Mouse (Mus musculus) activated CD4-positive, CD25-positive, alpha-beta regulatory T cell, adult 4 months (primary cell): Measurements from ENCODE around the gene Gsg1. TPM values are rescaled to one million over a fixed set of nuclear protein-coding genes. Genes with fewer than 3 reads are reported as not detected.

Source experiments
- ATAC-seq: one replicate; pipeline ENCODE4 v1.8.0; 2017
- polyA plus RNA-seq, 2 experiments: library from polyadenylated mRNA; unstranded; fragments of 100-300 nt; shearing (Covaris generic); gene quantifications; one replicate each; pipeline ENCODE4 v1.2.1; 2017

Gene Gsg1
- polyA plus RNA-seq, 2 experiments from 2014 or later = not detected

DNA sequence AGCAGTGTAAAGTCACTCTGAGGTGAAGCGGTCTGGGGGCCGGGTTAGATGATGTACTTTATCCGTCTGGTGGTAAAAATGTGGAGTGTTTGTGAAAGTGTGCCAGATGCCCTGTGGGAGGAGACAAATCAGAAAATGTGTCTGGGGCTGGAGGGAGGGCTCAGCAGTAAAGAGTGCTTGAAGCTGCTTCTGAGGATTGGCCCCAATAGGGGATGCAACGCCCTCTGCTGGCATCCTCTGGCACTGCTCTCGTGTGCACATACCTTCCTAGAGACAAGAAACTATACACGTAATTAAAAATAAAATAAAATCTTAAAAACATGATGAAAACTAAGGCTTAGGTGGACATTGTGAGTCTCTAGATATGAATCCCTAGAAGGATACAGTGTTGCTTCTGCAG is 6.3 kb upstream of the Gsg1 start:
- no peak for ATAC-seq

GRCm38 (mm10) chr6:135252728-135253077 is 1.4 kb downstream of the Gsg1 start:
- ATAC-seq = peak; percentile 39

DNA sequence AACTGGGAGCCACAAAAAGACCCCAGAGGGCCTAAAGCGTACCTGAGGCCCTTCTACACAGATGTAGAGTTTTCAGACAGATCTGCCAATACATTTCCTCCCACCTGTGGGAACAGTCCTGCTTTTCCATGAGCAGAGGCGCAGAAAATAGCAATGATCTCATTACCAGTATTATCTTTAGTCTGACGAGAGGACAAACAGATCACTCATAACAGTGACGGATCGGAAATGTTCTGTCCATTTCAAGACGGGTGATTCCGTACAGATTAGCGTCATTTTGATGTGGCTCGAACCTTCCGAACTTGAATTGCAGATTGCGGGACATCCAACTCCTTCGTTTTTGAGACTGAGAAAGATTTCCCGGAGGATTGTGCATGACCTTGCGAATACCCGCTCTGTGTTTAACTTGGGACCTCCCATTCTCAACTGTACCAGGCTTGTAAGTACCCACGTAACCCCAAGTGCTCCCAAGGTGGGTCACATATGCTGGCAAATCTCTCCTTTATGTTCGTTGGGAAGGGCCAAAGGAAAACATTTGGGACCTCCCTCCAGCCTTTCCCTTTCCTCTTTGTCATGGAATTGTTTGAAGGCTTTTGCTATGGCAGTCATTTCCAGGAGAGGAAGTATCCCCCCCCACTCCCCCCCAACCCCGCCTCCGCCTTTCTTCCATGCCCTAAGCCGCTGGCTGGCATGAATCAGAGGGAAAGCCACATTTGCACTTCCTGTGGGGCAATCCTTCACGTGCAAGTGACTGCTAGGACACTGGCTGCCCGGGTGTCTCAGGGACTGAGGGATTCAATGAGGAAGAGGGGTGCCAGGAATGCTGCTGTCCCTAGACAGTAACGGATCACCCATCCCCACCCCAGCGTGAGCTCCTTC is 2.1 kb downstream of the Gsg1 start:
- ATAC-seq = no peak

DNA sequence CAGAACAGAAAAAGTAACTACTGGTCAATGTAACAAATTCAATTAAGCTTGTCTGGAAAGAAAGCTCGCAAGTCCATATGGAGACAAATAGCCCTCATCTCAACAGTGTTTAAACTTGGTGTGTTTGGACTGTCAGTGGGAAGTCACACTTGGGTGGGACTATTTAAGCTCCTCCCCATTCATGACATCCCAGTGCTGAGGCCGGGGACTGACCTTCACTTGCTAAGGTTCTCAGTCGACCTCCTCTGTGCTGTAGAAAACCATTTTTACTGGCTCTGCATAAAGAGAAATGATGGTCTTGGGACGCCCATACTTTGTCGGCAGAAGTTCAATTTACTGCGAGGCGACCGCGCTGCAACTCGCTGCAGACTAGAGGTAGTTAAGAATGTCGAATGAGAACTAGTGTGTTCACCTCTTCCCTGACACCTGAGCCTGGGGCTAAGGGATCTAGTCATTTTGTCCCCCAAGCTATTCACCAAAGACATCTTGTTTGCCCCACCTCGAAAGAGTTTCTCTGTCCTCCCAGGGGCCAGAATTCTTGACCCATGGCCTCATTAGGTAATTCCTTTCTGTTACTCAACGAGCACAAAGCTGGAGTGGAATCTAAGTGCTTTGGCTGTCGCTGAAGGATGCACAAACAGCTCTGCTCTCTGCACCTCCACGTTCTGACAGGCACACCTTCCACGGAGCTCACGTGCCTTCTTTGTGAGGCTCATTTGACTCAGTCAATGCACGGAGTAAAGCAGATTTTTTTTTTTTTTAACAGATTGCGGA is 3.0 kb downstream of the Gsg1 start:
- ATAC-seq = no peak

DNA sequence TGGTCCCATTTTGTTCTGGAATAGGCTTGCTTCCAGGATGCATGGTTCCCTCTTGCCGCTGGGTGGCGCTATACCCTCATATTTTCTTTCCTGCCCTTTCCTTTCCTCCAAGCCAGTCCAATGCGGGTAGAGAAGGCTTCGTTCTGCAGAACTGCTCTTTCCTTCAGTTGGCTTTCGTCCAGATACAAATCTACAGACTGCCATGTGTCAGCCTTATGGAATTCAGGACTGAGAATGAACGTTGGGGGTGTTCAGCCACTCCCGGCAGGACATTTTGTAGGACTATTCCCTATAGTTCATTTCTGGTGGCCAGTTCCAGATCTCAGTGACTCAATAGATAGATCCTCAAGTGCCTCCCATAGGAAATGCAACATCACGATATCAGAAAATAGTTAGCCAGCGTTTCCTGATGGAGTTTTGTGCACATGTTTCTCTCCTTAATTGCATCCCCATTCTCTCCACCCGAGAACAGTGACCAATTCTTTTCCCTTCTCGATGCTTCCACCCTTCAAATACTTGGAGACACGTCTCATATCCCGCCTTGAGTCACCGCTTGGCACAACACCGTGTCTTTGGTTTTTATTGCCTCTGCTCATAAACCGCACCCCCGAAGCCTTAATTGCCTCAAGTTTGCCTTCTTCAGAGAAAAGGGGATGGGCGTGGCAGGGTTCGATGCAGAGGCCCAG is 4.2 kb downstream of the Gsg1 start:
- ATAC-seq = peak; percentile 68

DNA sequence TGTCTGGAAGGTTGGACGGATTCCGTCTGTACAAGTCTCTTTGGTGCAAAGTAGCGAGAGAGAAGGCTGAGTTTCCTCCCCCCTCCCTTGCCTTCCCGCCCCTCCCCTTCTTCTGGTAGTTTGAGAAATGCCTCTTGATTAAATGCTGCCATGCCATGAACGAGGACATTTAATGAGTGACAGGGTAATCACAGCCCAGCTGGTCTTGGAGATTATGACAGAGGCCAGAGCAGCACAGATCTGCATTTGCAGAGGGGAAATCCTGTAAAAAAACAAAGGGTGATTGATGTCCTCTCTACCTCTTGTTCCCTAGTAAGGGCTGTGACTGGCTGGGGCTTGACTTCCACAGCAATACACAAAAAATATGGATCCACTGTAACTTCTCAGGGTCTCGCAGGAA is 6.3 kb downstream of the Gsg1 start:
- no peak for ATAC-seq

DNA sequence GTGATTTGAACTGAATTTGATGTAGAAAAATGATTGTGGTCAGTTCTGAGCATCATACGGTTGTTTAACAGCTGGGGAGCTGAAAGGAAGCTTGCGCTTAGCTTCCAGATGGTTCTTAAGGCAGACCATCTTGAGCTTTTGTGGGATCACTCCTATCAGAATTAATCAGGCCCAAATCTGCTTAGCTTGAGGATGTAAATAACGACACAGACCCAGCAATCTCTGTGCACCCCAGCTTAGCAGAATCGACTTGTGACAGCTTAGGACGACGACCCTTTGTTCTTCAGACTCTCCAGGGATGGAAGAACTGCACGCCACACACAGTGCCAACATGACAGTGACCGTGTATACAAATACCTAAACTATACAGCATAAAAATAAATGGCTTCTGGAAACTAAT is 8.6 kb downstream of the Gsg1 start:
- no peak for ATAC-seq

DNA sequence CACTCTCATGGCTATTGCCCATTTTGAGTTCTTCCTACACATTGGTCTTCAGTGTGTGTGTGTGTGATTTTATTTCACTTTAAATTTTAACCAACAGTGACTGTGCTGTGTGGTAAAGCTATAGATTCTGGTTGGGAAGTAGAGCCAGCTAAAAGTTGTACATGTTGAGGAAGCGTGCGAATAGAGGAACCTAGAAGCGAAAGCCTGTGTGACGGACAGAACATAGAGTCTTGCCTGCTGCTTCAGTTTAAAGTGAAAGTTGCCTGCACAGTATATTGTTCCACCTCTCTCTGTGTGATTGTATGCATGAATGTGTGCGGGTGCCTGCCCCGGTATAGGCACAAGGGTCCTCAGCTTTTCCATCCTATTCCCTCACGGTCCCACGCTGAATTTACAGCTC is 13.8 kb downstream of the Gsg1 start:
- no peak for ATAC-seq

GRCm38 (mm10) chr6:135238211-135238610 is 15.9 kb downstream of the Gsg1 start:
- ATAC-seq = no peak

DNA sequence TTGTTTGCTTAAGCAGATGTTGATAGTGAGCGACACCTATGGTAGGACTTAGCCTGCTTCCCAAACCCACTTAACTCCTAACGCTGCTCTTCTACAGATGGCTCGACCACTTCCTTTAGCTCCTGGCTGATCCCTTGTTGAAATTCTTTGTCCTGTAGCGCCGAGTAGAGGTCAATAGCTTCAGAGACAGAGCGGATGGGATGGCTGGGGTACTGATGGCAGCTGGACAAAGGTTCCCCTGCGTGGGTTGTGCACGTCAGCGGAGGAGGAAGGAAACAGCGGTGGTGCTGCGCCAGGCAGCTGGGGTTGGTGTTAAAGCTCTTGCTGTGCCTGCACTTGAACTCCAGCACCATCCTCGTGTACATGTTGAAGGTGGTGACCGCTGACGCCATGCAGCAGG is 16.8 kb downstream of the Gsg1 start:
- peak; percentile 64 for ATAC-seq

- no peak for ATAC-seq
Observed at GRCm38 (mm10) chr6:135236576-135236975, 17.6 kb downstream of the Gsg1 start.

DNA sequence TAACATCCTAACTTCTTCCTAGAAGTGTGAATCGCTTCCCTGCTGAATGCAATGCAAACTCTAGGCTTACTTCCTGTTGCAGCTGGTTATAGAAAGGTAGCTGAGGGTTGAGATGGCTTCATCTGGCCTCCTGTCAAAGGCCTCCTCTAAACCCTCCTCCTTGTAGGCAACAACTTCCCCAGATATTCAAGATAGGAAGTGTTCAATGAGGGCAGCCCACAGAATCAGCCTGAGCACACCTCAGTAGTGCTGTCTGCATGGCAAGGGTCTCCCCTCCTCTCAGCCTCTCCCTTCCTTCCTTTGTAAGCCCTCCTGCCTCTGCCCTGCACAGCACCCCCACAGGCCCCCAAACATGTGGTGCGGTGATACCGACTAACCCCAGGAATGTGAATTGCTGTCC is 18.4 kb downstream of the Gsg1 start:
- ATAC-seq = peak; percentile 79

GRCm38 (mm10) chr6:135232443-135233182 is 21.5 kb downstream of the Gsg1 start:
- ATAC-seq = no peak

DNA sequence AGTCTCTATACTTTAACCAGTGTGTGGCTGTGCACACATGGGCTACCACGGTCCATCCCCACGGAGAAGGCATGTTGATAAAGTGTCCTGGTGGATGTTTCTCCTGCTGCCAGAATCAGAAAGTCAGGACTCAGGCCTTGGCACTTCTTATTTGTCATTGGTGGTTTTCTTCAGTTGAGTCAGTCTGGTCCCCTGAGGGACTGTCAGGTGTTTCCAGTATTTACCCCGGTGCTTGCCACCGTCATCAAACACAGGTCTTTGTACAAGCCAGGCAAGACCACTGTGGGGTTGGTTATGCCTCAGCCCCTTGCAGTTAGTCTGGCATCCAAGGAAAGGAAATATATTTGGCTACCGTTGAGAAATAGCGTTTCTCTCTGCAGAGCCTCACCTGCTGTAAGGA is 23.6 kb downstream of the Gsg1 start:
- no peak for ATAC-seq

- ATAC-seq = no peak
Observed at GRCm38 (mm10) chr6:135228465-135228941, 25.6 kb downstream of the Gsg1 start.

DNA sequence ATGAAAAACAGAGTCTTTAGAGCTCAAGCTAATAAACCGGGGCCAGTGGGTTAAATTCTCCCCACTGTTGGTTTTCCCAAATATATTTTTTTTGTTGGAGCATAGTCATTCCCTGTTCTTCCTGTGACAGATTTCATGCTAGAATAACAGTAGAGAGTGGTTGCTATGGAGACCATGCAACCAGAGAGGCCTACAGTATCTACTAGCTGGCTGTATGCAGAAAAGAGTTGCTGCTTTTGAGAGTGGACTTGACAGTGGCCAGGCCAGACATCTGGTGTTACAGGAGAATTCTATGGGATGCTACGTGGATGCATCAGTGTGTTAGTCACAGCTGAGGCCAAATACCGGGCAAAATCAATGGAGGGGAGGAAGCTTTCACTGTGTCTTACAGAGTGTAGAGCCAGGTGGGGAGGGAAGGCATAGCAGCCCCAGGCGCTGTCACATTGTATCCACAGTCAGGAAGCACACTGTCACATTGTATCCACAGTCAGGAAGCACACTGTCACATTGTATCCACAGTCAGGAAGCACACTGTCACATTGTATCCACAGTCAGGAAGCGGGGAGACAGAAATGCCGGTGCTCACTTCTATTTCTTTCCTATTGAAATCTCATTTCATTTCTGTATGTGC is 30.2 kb downstream of the Gsg1 start:
- no peak for ATAC-seq

DNA sequence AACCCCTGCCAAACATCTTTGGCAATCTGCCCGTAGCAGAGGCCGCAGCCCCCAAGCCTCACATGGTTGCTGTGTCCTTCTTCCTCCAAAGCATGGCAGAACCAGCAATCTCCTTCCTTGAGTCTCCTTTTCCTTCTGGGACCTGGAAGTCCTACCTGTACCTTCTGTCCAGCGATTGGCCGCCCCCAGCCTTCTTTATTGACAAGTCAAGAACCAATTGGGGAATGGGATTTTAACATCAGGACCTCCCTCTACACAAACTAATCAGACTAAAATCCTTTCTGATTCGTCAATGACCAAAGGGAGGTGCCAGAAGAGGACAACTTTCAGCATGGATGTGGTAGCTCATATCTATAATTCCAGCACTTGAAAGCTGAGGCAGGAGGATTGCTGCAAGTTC is 34.2 kb downstream of the Gsg1 start:
- no peak for ATAC-seq

GRCm38 (mm10) chr6:135218330-135218729 is 35.8 kb downstream of the Gsg1 start:
- ATAC-seq = peak; percentile 86

DNA sequence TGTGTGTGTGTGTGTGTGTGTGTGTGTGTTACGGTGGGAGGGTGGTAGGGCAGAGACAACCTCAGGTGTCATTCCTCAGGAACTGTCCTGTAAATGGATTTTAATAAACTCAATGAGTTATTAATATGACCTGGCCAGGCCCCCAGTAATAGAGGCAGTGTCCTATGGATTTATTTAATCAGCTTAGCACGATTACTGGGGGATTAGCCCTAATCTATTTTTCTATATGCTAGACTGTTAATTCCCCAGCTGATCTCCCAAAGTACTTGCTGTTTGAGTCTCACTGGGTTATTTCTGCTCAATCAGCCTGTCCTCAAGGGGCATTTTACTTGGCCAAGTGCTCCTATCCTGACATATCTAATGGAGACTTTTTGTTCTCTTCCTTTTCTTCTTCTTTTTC is 41.5 kb downstream of the Gsg1 start:
- no peak for ATAC-seq

GRCm38 (mm10) chr6:135211169-135211568 is 43.0 kb downstream of the Gsg1 start:
- ATAC-seq = no peak

GRCm38 (mm10) chr6:135206909-135207308 is 47.2 kb downstream of the Gsg1 start:
- ATAC-seq = no peak

DNA sequence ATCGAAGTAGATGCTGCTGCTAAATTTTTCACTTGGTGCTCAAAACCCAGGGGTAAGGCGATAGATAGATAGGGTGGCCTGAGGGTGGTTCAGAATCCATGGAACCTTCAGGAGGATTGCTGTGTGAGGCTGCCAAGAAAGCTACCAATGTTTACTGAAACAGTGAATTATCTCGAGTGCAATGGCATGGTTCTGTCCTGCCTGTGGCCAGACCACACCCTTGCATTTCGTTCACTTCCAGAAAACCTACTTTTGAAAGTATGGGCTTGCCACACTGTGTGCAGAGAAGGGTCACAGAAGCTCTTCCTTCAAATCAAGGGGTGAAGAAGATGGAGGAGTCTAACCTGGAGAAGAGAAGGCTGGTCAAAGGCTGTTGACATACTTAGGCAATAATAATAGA is 48.3 kb downstream of the Gsg1 start:
- ATAC-seq = no peak
